Mouse (Mus musculus) cerebellum, adult 2 months (tissue): ENCODE data around the gene Phf14. TPM values are rescaled to one million over a fixed set of nuclear protein-coding genes. Genes with fewer than 3 reads are reported as not detected.
"Not testable (repeated sequence)": the region's sequence is repeated elsewhere in the genome, so short reads cannot be mapped to it uniquely, and the experiment has no call there.

Experiments used
- DNase-seq, 2 experiments: peaks; one replicate each; pipeline ENCODE4 v3.0.0; 2021
- H3K27ac ChIP-seq: fragments of 200-500 bp; 2 replicates; pipeline ENCODE4 v1.5.1; 2012; ENCODE audit warnings: low read length, control low read depth, inconsistent platforms; ENCODE audit not compliant: insufficient read depth
- H3K27me3 ChIP-seq: fragments of 200-500 bp; 2 replicates; pipeline ENCODE4 v1.6.1; 2012; ENCODE audit warnings: inconsistent platforms, mild to moderate bottlenecking, low read length, moderate library complexity; ENCODE audit not compliant: control insufficient read depth, insufficient read depth
- H3K4me1 ChIP-seq: fragments of 200-500 bp; 2 replicates; pipeline ENCODE4 v1.6.1; 2011; ENCODE audit warnings: low read length; ENCODE audit not compliant: control insufficient read depth, insufficient read depth
- H3K4me3 ChIP-seq: fragments of 200-500 bp; replicated peaks from 2 replicates; pipeline ENCODE3; 2011; ENCODE audit warnings: mild to moderate bottlenecking, low read depth, low read length, control low read depth; ENCODE audit not compliant: insufficient read depth
- CTCF ChIP-seq: fragments of 200-500 bp; IDR thresholded peaks from 2 replicates; pipeline ENCODE4 v1.5.1; 2011; ENCODE audit warnings: low read depth, mild to moderate bottlenecking, control low read depth, low read length, moderate library complexity, borderline replicate concordance; ENCODE audit not compliant: insufficient read depth
- POLR2A ChIP-seq: fragments of 200-500 bp; IDR thresholded peaks from 2 replicates; pipeline ENCODE4 v1.6.1; 2011; ENCODE audit warnings: low read length, control low read depth, borderline replicate concordance; ENCODE audit not compliant: insufficient read depth
- WGBS: fragments of 180-500 bp; shearing (Covaris S2); methylation state at CpG from one replicate; pipeline ENCODE4 v1.1.7; 2018; 5-methylcytosine and 5-hydroxymethylcytosine counted together
- polyA plus RNA-seq: library from polyadenylated mRNA; depleted of rRNA; stranded (reverse); fragments of >200 nt; gene quantifications from 2 replicates; pipeline ENCODE4 v1.2.3, GENCODE M21; 2012; rRNA removed

Gene Phf14
- polyA plus RNA-seq: 37.9 and 42.7 TPM in 2 replicates

DNA sequence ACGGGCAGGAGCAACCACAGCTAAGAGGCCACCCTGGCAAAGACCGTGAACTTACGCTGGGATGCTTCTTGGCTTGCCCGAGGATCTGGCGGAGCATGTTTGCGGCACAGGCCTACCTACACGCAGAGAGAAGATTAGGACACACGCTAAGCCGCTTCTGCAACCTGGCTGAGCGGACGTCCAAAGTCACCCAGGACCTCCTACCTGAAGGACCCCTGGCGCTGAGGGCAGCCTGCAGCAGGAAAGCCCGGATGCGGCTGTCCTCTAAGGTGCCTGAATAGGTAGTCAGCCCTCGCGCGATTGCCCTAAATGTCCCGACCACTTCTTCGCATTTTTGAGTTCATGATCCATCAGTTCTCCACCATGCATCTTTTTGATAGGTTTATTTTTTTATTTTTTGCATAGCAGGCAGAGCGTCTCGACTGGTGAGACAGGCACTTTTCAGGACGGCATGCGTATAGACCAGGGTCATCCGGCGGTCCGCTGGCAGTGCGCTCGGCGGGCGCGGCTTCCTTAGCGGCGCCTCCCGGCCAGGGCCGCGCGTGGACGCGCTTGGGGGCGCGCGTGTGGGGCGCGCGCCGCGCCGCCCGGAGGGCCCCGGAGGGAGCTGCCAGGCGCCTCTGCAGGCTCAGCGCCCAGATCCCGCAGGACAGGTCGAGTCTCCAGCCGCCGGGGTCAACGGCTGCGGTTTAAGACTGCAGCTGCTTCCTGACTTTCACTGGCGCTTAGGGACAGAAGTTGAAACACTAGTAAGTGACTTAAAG, at the start of gene Phf14, which contains the start of gene Ndufa4:
TSS of gene Phf14 (plus strand) at position 541 of the 764 bp plus-strand sequence.
TSS of gene Ndufa4 (minus strand) at position 229 of the 764 bp plus-strand sequence.
- Histone ChIP-seq H3K27ac (peak within 1 kb of the TSS; percentile 95), H3K4me3 (peak within 1 kb of the TSS; percentile 95), H3K4me1 (no peaks in the 10 kb centered on the region), H3K27me3 (no peaks in the 10 kb centered on the region)
- under 1% methylated on average over 59 of the region's 59 CpGs for WGBS
- DNase-seq: peak; percentile 94 to 97
- TF ChIP-seq CTCF (no peak), POLR2A (peak; percentile 97)

DNA sequence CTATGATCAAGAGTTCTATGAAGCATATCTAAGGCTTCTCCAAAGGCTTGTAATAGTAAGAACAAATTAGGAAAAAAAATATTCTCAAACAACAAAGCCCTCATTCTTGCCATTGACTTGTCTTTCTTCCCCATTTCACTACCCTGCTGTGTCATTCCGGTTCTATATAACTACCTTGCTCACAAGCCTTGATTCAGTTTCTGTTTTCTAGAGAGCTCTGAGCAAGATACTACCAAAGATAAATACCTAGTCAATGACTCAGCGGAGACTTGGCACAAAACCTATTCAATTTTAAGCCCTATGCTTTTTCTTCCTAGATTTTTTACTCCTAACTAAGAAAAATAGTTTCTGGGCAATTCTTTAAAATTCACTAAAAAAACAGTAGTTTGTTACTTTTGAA, 32.2 kb upstream of the Phf14 start:
- not testable (repeated sequence) for H3K4me1 ChIP-seq, H3K27ac ChIP-seq, H3K27me3 ChIP-seq, DNase-seq, H3K4me3 ChIP-seq
- no CpG with 5 or more reads among the region's 2 CpGs for WGBS

DNA sequence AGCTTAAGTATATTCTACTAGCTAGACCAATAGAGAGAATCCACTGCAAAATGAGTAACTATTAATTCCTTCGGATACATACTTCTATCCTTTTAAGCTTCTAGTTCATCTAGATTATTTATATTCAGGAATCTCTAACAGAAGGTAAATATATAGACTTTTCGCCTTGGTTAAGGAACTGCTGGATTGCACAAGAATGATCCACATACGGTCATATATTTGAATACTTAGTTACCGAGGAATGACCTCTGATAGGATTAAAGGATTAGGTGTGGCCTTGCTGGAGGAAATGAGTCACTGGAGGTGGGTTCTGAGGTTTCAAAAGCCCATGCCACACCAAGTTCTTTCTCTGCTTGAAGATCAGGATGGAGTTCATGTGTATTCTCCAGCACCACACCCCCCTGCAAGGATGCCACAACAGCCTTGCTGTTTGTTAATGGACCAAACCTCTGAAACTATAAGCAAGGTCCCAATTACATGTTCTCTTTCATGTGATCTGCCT, 6.7 kb upstream of the Phf14 start:
- TF ChIP-seq POLR2A (no peak), CTCF (no peak)
- no peak for DNase-seq
- 91% methylated on average over 4 of the region's 4 CpGs for WGBS
- Histone ChIP-seq H3K27me3 (no peaks in the 10 kb centered on the region), H3K27ac (no peak overlapping the region), H3K4me3 (no peak overlapping the region), H3K4me1 (no peaks in the 10 kb centered on the region)

DNA sequence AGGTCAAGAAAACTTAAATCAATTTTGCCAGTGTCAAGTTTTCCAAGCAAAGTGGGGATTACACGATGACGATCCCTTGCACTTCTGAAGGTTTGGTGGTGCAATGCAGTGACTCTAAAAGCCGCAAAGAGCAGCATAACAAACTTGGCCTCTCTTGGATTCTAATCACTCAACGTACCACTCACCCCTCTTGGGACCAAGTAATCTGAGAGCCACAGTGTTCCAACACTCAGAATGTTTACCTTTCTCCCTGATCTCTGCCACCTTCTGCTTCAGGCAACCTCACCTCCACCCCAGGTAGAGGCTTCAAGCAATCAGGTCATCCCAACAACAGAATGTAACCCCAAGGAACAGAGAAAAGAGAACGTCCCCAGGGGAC, 730 bp upstream of the Phf14 start:
- Histone ChIP-seq H3K27me3 (no peaks in the 10 kb centered on the region), H3K27ac (peak overlapping the region; percentile 95), H3K4me3 (peak overlapping the region; percentile 95), H3K4me1 (no peaks in the 10 kb centered on the region)
- no peak for TF ChIP-seq POLR2A
- TF ChIP-seq CTCF: no peak
- no peak for DNase-seq
- 0% methylated on average over 5 of the region's 5 CpGs for WGBS

DNA sequence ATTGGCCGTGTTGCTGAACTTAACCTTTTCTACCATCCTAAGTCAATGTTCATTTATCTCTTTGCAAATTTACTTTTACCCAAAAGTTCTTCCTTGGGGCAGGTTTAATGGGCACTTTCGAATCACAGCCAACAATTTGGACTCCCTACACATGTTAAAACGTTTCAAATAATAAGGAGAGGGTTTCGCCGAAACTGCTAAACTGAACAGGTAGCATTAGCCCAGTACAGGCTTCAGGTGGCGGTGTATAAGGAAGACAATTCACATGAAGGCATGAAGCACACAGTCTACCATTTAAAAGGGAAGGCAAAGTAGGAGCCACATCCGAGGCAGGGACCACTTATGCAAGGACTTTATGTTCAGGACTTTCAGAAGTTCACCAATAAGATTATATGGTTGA, 561 bp downstream of the Phf14 start:
- TF ChIP-seq POLR2A (no peak), CTCF (no peak)
- Histone ChIP-seq H3K4me1 (no peaks in the 10 kb centered on the region), H3K27ac (no peak overlapping the region), H3K4me3 (peak overlapping the region; percentile 85), H3K27me3 (no peaks in the 10 kb centered on the region)
- 18% methylated on average over 7 of the region's 7 CpGs for WGBS
- DNase-seq: no peak

DNA sequence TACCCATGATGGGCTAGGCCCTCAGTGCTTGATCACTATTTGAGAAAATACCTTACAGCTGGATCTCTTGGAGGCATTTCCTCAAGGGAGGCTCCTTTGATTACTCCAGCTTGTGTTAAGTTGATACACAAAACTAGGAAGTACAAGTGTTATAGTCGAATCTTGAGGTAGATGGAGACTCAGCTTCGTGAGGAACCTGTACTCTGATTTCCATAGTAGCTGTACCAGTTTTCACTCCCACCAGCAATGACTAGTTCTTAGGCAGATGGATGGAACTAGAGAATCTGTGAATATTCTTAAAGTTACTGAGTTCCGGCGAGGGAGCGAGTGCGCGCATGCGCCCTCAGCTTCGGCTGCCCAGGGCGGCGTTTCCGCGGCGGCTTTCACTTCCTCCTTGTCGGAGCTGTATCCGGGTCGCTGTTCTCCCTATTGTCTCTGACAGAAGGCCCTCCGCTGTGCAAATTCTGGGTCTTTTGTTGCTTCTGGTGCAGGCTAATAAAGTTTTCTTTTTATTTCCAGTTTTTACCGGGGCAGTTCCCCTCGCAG, 18.0 kb downstream of the Phf14 start:
- Histone ChIP-seq H3K27me3 (no peaks in the 10 kb centered on the region), H3K4me1 (peaks cover 2% of the 10 kb centered on the region; the same call in 1 of the 2 replicates), H3K27ac (peak overlapping the region; percentile 51; the same call in 1 of the 2 replicates), H3K4me3 (peak overlapping the region; percentile 92)
- DNase-seq: peak; percentile 82 to 85
- WGBS: under 1% methylated on average over 20 of the region's 20 CpGs
- TF ChIP-seq POLR2A: peak; percentile 57; the same call in 1 of the 2 replicates
- no peak for TF ChIP-seq CTCF

DNA sequence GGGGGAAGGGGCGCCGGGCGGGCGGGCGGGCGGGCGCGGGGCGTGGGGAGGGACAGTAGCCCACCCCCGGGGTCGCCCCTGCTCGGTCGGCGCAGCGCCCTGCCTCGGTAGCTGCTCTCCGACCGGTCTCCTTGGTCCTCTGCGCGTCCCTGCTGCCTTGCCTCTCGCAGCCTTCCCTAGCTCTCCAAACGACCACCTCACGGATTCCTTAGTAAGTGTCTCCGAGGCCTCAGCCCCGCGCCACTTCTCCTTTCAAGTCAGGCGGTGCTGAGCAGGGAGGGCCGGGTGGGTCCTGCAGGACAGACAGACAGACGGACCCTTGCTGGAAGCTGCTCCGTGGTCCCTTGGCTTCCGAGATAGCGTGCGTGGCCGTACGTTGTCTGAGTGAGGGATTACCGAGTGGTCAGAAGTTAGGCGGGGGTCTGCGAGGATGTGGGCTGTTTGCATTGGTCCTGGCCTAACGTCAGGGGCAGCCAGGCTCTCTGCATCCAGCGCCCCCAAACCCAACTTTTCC, 18.5 kb downstream of the Phf14 start:
- WGBS: under 1% methylated on average over 40 of the region's 40 CpGs

More for the DNA sequence above, 18.5 kb downstream of the Phf14 start:
- Histone ChIP-seq H3K4me1 (peaks cover 2% of the 10 kb centered on the region; the same call in 1 of the 2 replicates), H3K27ac (peak overlapping the region; percentile 51; the same call in 1 of the 2 replicates), H3K4me3 (peak overlapping the region; percentile 92), H3K27me3 (no peaks in the 10 kb centered on the region)
- TF ChIP-seq POLR2A: 0 out of 2 replicates have a peak, but pooled peaks have one; percentile 3
- no peak for TF ChIP-seq CTCF
- peak; percentile 18 to 55 for DNase-seq
